15 mouse cellular contexts compared by ENCODE assay signal in genomic region chr2:109208032-109208431, GRCm38 (mm10).
"Had no signal": no experiment of that assay in that cellular context is flagged by ENCODE, and none has a peak within 500 bp of the region (broad histone marks: within the 10 kb centered on the region; RNA-seq: fewer than 3 reads in every experiment).

No protein-coding gene starts in this region.

- DNase-seq: gastrocnemius, postnatal 14 days; gastrocnemius, postnatal 36 days; heart, adult 18-20 months; heart, postnatal 14 days; heart, postnatal 36 days; kidney, adult 11 months; kidney, adult 2 months; kidney, adult 9 months; kidney, postnatal 14 days; kidney, postnatal 36 days; layer of hippocampus, adult 9-11 months; layer of hippocampus, postnatal 36 days had no signal

- ATAC-seq: hindbrain, postnatal 0 days; intestine, embryonic 16.5 days; liver, embryonic 12.5 days had no signal
